Mouse (Mus musculus): Measurements from ENCODE around the gene Gm20662.
"Not testable (repeated sequence)": the region's sequence is repeated elsewhere in the genome, so short reads cannot be mapped to it uniquely, and the experiment has no call there.

Gene Gm20662

GRCm38 (mm10) chr9:108010385-108010784, 14.2 kb downstream of the Gm20662 start:
- no peak for DNase-seq (ENCODE audit: low spot score)

DNA sequence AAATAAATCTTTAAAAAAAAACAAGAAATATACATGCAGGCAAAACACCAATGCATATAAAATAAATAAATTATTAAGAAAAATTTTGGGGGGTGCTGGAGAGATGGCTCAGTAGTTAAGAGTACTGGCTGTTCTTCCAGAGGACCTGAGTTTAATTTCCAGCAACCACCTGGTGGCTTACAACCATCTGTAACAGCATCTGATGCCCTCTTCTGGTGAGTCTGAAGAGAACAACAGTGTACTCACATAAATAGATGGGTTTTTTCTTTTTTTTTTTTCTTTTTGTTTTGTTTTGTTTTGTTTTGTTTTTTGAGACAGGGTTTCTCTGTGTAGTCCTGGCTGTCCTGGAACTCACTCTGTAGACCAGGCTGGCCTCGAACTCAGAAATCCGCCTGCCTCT, 17.4 kb downstream of the Gm20662 start:
- DNase-seq (ENCODE audit: low spot score): not testable (repeated sequence)

DNA sequence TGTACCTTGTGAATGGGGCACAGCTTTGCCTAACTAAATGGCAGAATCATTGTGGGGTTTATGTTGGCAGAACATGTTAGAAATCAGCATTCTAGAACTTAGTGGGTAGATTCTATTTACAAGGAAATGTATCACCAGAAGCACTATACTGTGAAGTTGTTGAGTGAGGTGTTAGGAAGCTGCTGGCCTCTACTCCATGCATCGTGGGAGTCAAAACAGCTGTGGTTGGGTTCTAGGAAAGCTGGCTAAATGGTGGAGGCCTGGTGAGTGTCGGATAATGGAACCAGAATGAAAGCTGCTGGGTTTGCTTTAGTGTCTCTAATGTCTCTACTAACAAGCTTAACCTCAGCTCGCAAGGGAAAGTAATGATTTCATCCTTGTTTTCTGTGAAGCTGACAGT, 21.0 kb downstream of the Gm20662 start:
- DNase-seq (ENCODE audit: low spot score): no peak

DNA sequence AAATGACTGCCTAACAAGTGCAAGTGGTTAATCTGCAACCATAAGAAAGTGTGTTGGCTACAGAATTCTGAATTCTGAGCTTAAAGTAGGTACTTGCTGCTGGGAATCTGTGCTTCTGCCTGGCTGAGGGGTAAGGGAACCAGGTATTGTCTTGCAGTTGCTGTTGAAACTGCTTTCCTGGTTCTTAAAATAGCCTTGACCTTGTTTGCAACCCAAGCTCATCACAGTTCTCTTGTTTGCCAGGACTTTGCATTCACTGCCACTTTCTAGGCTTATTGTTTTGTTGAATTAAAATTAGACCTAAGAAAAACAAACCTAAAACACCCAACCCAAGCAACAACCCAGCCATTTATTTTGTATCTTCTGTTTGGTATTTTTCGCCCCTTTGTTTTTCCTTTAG, 24.6 kb downstream of the Gm20662 start:
- DNase-seq (ENCODE audit: low spot score): no peak

DNA sequence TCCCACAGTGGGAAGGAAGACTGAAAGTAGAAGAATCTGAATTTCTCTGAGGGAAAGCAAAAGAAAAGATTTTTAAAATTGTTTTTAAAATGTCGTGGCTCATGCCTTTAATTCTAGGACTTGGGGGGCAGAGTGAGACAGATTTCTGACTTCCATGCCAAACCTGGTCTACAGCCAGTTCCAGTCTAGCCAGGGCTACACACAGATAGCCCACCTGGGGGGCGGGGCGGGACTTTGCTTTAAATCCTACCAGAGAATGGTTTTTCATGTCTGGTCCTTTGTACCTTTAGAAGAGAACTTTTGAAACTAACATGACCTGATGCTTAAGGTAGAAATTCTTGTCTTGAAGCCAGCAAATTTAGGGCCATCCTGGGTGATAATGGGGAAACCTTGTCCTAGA, 27.1 kb downstream of the Gm20662 start:
- DNase-seq (ENCODE audit: low spot score): no peak

DNA sequence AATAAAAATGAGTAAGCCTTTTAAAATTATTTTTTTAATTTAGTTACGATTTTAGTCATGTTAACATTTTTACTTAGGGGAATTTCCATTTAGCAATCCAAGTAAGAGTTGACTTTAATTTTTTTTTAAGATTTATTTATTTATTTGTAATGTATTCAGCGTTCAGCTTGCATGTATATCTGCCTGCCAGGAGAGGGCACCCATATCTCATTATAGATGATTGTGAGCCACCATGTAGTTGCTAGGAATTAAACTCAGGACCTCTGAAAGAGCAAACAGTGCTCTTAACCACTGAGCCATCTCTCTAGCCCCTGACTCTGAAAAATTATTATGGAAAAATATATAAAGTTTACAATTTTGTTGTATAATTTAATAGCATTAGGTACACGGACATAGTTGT, 30.4 kb downstream of the Gm20662 start:
- DNase-seq (ENCODE audit: low spot score): no peak

GRCm38 (mm10) chr9:108027867-108028266, 31.7 kb downstream of the Gm20662 start:
- no peak for DNase-seq (ENCODE audit: low spot score)

GRCm38 (mm10) chr9:108032126-108032525, 36.0 kb downstream of the Gm20662 start:
- no peak for DNase-seq (ENCODE audit: low spot score)

GRCm38 (mm10) chr9:108035331-108036156, 39.4 kb downstream of the Gm20662 start:
- DNase-seq (ENCODE audit: low spot score): no peak

GRCm38 (mm10) chr9:108044751-108045492, 48.8 kb downstream of the Gm20662 start:
- DNase-seq (ENCODE audit: low spot score): no peak

DNA sequence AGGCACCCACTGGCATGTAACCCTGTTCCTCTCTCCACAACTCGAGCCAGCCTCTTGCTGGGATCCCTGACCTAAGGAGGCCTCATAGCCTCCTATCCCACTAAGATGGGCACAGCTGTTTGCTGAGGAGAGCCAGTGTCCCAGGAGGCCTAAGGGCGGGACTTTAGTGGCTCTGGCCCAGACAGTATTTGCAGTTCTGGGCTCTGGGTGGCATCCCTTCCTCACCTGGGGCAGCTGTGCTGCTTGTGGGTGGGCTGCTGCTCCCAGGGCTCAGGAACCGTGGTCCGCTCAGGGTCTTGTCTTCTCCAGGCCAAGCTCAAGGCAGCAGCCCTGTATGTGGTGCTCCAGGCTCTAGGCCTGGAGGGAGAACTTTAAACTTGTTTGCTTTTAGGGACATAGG, 50.4 kb downstream of the Gm20662 start:
- DNase-seq (ENCODE audit: low spot score): no peak

DNA sequence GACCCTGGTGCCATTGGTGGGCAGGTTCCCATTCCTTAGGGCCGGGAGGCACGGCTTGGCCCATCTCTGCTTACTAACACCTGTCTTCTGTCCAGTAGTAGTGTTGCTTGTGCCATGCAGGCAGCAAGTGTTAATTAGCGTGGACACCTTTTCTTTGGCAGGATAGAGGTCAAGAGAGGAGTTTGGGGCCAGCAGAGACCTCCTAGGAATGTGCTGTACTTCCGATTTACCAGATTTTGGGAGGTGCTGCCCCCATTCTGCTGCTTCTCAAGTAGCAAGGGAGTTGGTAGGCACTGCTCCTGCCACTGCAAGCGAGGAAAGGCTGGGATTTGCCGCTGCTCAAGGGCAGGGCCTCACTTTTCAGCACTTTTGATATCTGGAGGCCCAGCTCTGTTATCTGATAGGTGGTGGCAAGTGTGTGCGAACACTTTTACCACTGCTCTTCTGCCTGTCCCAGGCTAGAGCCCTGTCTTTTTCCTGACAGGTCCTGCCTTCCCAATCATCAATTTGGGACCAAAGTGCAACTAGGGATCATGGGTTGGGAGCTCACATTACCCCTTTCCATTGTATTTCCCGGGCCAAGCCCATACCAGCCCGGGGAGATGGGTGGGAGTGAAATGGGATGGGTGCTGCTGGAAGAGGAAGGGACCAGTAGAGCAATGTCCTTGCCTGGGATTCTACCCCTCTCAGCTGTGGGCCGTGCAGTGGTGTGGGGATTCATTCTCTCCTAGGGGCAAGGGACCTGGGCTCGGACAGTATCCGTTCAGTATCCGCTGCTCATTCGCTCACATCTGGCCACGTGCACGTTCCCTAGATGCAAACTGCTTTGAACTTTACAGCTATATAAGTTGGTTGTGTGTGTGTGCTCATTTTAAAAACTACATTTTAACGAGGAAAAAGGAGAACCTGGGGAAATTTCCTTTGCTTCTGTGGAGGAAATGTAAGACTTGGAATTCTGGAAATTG, 51.7 kb downstream of the Gm20662 start:
- DNase-seq (ENCODE audit: low spot score): no peak

DNA sequence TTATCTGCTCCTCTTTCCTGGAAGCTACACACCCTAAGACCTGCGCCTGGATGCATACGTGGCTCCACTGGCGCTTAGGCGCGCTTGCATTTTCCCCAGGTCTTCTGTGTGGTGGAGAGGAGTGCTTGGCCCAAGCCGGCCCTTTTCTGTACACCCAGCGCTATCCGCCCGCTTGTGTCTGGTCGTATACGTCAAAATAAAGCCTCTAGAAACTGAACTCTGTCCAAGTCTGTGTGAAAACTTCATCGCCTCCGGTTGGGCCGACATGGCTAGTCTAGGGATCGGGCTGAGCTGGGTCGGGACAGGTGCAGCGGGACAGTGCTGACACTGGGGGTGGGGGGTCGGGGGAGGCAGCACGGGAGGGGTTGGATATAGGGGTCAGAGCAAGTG, 52.4 kb downstream of the Gm20662 start:
- peak; percentile 54 for DNase-seq (ENCODE audit: low spot score)

- peak; percentile 98 for DNase-seq (ENCODE audit: low spot score)
Measured at GRCm38 (mm10) chr9:108049016-108049455, 52.9 kb downstream of the Gm20662 start, which contains the start of gene Gmppb. Gene Gmppb (plus strand): TSS chr9:108049242.

GRCm38 (mm10) chr9:108049561-108050251, 53.6 kb downstream of the Gm20662 start:
- no peak for DNase-seq (ENCODE audit: low spot score)

DNA sequence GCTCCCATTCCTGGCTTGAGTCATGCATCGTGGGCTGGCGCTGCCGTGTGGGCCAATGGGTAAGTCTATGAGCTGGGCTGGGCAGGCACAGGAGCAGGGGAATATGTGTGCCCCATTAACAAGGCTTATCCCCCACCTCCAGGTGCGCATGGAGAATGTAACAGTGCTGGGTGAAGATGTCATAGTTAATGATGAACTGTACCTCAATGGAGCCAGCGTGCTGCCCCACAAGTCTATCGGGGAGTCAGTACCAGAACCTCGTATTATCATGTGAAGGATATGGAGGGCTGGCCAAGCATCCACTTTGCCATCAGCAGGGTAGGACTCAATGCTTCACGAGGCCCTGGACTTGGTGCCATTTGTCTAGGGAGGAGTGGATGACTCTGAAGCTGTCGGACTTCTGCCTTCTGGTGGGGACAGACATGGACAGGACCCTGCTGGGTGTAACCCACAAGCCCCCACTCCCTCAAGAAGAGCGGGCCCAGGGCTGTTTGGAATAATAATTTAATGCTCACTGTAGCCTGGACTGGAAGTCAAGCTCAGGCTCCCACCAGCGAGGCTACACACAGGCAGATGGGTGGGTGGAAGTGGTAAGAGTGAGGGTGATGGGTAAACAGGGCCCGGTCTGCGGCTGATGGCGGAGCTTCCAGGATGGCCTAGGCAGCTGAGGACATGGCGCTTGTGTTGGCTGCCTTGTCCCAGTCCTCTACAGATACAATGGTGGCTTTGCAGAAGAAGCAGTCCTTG, 55.2 kb downstream of the Gm20662 start:
- no peak for DNase-seq (ENCODE audit: low spot score)

DNA sequence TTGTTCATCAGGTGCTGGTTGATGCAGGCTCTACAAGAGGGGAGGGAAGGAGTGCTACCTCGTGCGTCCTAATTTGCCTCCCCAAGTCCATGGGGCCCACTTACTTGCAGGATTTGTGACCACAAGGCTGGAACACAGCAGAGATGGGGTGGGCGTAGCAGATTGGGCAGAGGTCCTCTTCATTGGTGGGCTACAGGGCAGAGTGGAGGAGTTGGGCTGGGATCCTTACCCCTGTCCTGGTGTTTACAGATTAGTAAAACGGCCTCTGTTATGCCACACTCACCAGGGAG, 55.7 kb downstream of the Gm20662 start:
- DNase-seq (ENCODE audit: low spot score): no peak

- no peak for DNase-seq (ENCODE audit: low spot score)
Measured at GRCm38 (mm10) chr9:108052411-108052810, 56.3 kb downstream of the Gm20662 start.

DNA sequence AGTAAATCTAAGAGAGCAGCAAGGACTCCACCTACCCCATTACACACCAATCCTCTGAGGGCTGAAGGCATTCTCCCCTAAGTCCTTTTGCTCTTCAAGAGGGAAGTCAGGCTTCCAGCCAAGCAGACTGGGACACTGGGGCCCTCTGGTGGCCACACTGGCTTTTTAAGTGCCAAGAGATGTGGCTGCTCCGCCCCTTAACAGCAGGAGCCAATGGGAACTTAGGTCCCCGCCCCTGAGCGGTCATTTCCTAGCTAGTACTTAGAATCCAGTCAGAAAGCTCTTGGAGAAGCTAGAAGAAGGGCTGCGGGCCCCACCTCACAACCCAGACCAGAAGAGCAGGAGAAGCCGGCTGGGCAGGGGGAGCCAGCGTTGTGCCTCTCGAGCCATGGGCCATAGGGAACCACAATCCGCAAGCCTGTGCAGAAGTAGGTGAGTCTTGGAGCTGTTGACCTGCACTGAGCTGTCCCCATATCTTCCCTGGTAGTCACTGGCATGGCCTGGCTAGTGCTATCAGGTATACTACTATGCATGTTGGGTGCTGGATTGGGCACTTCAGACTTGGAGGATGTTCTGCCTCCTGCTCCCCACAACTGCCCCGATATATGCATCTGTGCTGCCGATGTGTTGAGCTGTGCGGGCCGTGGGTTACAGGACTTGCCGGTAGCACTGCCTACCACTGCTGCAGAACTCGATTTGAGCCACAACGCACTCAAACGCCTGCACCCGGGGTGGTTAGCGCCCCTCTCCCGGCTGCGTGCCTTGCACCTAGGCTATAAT, 56.9 kb downstream of the Gm20662 start, which contains the start of gene Amigo3:
Gene Amigo3 (plus strand): TSS at position 275 of the 780 bp plus-strand sequence.
- peak; percentile 98 for DNase-seq (ENCODE audit: low spot score)

DNA sequence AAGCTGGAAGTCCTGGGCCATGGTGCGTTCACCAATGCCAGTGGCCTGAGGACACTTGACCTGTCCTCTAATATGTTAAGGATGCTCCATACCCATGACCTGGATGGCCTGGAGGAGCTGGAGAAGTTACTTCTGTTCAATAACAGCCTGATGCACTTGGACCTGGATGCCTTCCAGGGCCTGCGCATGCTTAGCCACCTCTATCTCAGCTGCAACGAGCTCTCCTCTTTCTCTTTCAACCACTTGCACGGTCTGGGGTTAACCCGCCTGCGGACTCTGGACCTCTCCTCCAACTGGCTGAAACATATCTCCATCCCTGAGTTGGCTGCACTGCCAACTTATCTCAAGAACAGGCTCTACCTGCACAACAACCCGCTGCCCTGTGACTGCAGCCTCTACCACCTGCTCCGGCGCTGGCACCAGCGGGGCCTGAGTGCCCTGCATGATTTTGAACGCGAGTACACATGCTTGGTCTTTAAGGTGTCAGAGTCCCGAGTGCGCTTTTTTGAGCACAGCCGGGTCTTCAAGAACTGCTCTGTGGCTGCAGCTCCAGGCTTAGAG, 57.6 kb downstream of the Gm20662 start:
- no peak for DNase-seq (ENCODE audit: low spot score)
